Mouse (Mus musculus) olfactory bulb, adult 2 months (tissue): ENCODE results near the gene A030005K14Rik.

Experiments
- CTCF ChIP-seq: fragments of 200-500 bp; IDR thresholded peaks from 2 replicates; pipeline ENCODE4 v1.5.1; 2012; ENCODE audit warnings: low read depth, mild to moderate bottlenecking, low read length, moderate library complexity; ENCODE audit not compliant: insufficient read depth
- POLR2A ChIP-seq: fragments of 200-500 bp; IDR thresholded peaks from 2 replicates; pipeline ENCODE4 v1.6.1; 2012; ENCODE audit warnings: mild to moderate bottlenecking, low read depth, low read length, moderate library complexity; ENCODE audit not compliant: insufficient read depth

GRCm38 (mm10) chr1:83036892-83037667 lies 22.1 kb downstream of the A030005K14Rik start:
- TF ChIP-seq CTCF (no peak), POLR2A (no peak)
